Mouse (Mus musculus): ENCODE results near the gene Slc16a5. TPM values are rescaled to one million over a fixed set of nuclear protein-coding genes. Genes with fewer than 3 reads are reported as not detected.

The Slc16a5 gene
- polyA plus RNA-seq, 1 experiment from 2014 or later = 0.19 TPM

- Histone ChIP-seq H3K4me3 (no peak overlapping the region), H3K9me3 (no peaks in the 10 kb centered on the region), H3K27ac (no peak overlapping the region), H3K9ac (no peak overlapping the region), H3K36me3 (peaks cover 46% of the 10 kb centered on the region), H3K27me3 (peaks cover 9% of the 10 kb centered on the region), H3K4me2 (no peak overlapping the region), H3K4me1 (replicated peaks) (peaks cover 18% of the 10 kb centered on the region)
- ATAC-seq (ENCODE audit: low FRiP score) = no peak
- 86% methylated on average over 4 of the region's 4 CpGs for WGBS
Observed at GRCm38 (mm10) chr11:115432814-115433213, 29.5 kb upstream of the Slc16a5 start.

- H3K27ac ChIP-seq = no peak overlapping the region
- no peak overlapping the region for H3K9ac ChIP-seq
- no peaks in the 10 kb centered on the region for H3K9me3 ChIP-seq
- H3K27me3 ChIP-seq = peaks cover 9% of the 10 kb centered on the region
- H3K4me2 ChIP-seq = no peak overlapping the region
- WGBS = 83% methylated on average over 6 of the region's 6 CpGs
- ATAC-seq (ENCODE audit: low FRiP score) = no peak
- peaks cover 14% of the 10 kb centered on the region for H3K4me1 ChIP-seq (replicated peaks)
- no peak overlapping the region for H3K4me3 ChIP-seq
- peaks cover 46% of the 10 kb centered on the region for H3K36me3 ChIP-seq
Observed at GRCm38 (mm10) chr11:115433342-115433741, 28.9 kb upstream of the Slc16a5 start.

- peak; percentile 54; the same call in 1 of the 2 replicates for ATAC-seq (ENCODE audit: low FRiP score)
- H3K9ac ChIP-seq = peak overlapping the region; percentile 67
- peaks cover 14% of the 10 kb centered on the region for H3K4me1 ChIP-seq (replicated peaks)
- peaks cover 24% of the 10 kb centered on the region for H3K36me3 ChIP-seq
- peak overlapping the region; percentile 27 for H3K4me3 ChIP-seq
- H3K27ac ChIP-seq = no peak overlapping the region
- no peaks in the 10 kb centered on the region for H3K9me3 ChIP-seq
- peaks cover 9% of the 10 kb centered on the region for H3K27me3 ChIP-seq
- peak overlapping the region; percentile 54 for H3K4me2 ChIP-seq
- WGBS = 5% methylated on average over 31 of the region's 31 CpGs
Observed at GRCm38 (mm10) chr11:115435596-115436337, 26.5 kb upstream of the Slc16a5 start.

GRCm38 (mm10) chr11:115437571-115438122, 24.6 kb upstream of the Slc16a5 start:
- 82% methylated on average over 5 of the region's 5 CpGs for WGBS
- Histone ChIP-seq H3K4me3 (no peak overlapping the region), H3K4me1 (replicated peaks) (peaks cover 17% of the 10 kb centered on the region), H3K9ac (no peak overlapping the region), H3K27me3 (peaks cover 9% of the 10 kb centered on the region), H3K4me2 (no peak overlapping the region), H3K27ac (no peak overlapping the region), H3K36me3 (peaks cover 5% of the 10 kb centered on the region), H3K9me3 (no peaks in the 10 kb centered on the region)
- ATAC-seq (ENCODE audit: low FRiP score) = no peak

GRCm38 (mm10) chr11:115439326-115439725, 22.9 kb upstream of the Slc16a5 start:
- 85% methylated on average over 3 of the region's 3 CpGs for WGBS
- H3K9ac ChIP-seq = no peak overlapping the region
- H3K27ac ChIP-seq = no peak overlapping the region
- H3K36me3 ChIP-seq = no peaks in the 10 kb centered on the region
- H3K27me3 ChIP-seq = peaks cover 9% of the 10 kb centered on the region
- H3K4me3 ChIP-seq = no peak overlapping the region
- no peaks in the 10 kb centered on the region for H3K9me3 ChIP-seq
- peaks cover 17% of the 10 kb centered on the region for H3K4me1 ChIP-seq (replicated peaks)
- H3K4me2 ChIP-seq = no peak overlapping the region
- no peak for ATAC-seq (ENCODE audit: low FRiP score)

GRCm38 (mm10) chr11:115439906-115440595, 22.2 kb upstream of the Slc16a5 start, which contains the start of gene Trim80:
Gene Trim80 (plus strand): TSS chr11:115440545.
- ATAC-seq (ENCODE audit: low FRiP score) = no peak
- 94% methylated on average over 9 of the region's 9 CpGs for WGBS

GRCm38 (mm10) chr11:115441417-115441816, 20.9 kb upstream of the Slc16a5 start:
- no peaks in the 10 kb centered on the region for H3K36me3 ChIP-seq
- no peak overlapping the region for H3K27ac ChIP-seq
- no peaks in the 10 kb centered on the region for H3K27me3 ChIP-seq
- H3K4me3 ChIP-seq = no peak overlapping the region
- peaks cover 4% of the 10 kb centered on the region; the same call in 1 of the 2 replicates for H3K4me1 ChIP-seq (replicated peaks)
- WGBS = 55% methylated on average over 15 of the region's 15 CpGs
- no peak for ATAC-seq (ENCODE audit: low FRiP score)
- H3K4me2 ChIP-seq = no peak overlapping the region
- H3K9me3 ChIP-seq = no peaks in the 10 kb centered on the region
- no peak overlapping the region for H3K9ac ChIP-seq

More at GRCm38 (mm10) chr11:115439906-115440595, 22.2 kb upstream of the Slc16a5 start, which contains the start of gene Trim80:
- Histone ChIP-seq H3K4me1 (replicated peaks) (peaks cover 17% of the 10 kb centered on the region), H3K27ac (no peak within 1 kb of the TSS), H3K9ac (no peak within 1 kb of the TSS), H3K4me2 (no peak within 1 kb of the TSS), H3K4me3 (no peak within 1 kb of the TSS), H3K36me3 (no peaks in the 10 kb centered on the region), H3K9me3 (no peaks in the 10 kb centered on the region), H3K27me3 (peaks cover 5% of the 10 kb centered on the region)

- no peak overlapping the region for H3K4me2 ChIP-seq
- H3K27me3 ChIP-seq = 0 out of 2 replicates have a peak, but pooled peaks cover 3% of the 10 kb centered on the region
- no peaks in the 10 kb centered on the region for H3K9me3 ChIP-seq
- no peak for ATAC-seq (ENCODE audit: low FRiP score)
- H3K4me3 ChIP-seq = no peak overlapping the region
- no peaks in the 10 kb centered on the region for H3K4me1 ChIP-seq (replicated peaks)
- H3K27ac ChIP-seq = no peak overlapping the region
- WGBS = 81% methylated on average over 3 of the region's 3 CpGs
- no peak overlapping the region for H3K9ac ChIP-seq
- H3K36me3 ChIP-seq = no peaks in the 10 kb centered on the region
Observed at GRCm38 (mm10) chr11:115446906-115447305, 15.4 kb upstream of the Slc16a5 start.

GRCm38 (mm10) chr11:115447321-115447885, 14.9 kb upstream of the Slc16a5 start:
- no peaks in the 10 kb centered on the region for H3K9me3 ChIP-seq
- 0 out of 2 replicates have a peak, but pooled peaks cover 3% of the 10 kb centered on the region for H3K27me3 ChIP-seq
- no peak overlapping the region for H3K4me2 ChIP-seq
- H3K36me3 ChIP-seq = no peaks in the 10 kb centered on the region
- no peak overlapping the region for H3K4me3 ChIP-seq
- 90% methylated on average over 11 of the region's 11 CpGs for WGBS
- no peak overlapping the region for H3K27ac ChIP-seq
- no peak overlapping the region for H3K9ac ChIP-seq
- ATAC-seq (ENCODE audit: low FRiP score) = no peak
- no peaks in the 10 kb centered on the region for H3K4me1 ChIP-seq (replicated peaks)

- no peak for ATAC-seq (ENCODE audit: low FRiP score)
- H3K4me2 ChIP-seq = no peak overlapping the region
- 89% methylated on average over 16 of the region's 16 CpGs for WGBS
Observed at GRCm38 (mm10) chr11:115448075-115448474, 14.2 kb upstream of the Slc16a5 start.

GRCm38 (mm10) chr11:115448998-115449397, 13.3 kb upstream of the Slc16a5 start:
- H3K4me3 ChIP-seq = no peak overlapping the region
- H3K27ac ChIP-seq = no peak overlapping the region
- no peaks in the 10 kb centered on the region for H3K9me3 ChIP-seq
- no peaks in the 10 kb centered on the region for H3K36me3 ChIP-seq
- H3K9ac ChIP-seq = no peak overlapping the region
- ATAC-seq (ENCODE audit: low FRiP score) = no peak
- H3K4me1 ChIP-seq (replicated peaks) = no peaks in the 10 kb centered on the region
- 55% methylated on average over 7 of the region's 7 CpGs for WGBS
- H3K27me3 ChIP-seq = 0 out of 2 replicates have a peak, but pooled peaks cover 6% of the 10 kb centered on the region
- H3K4me2 ChIP-seq = no peak overlapping the region

More at GRCm38 (mm10) chr11:115448075-115448474, 14.2 kb upstream of the Slc16a5 start:
- no peak overlapping the region for H3K27ac ChIP-seq
- no peaks in the 10 kb centered on the region for H3K36me3 ChIP-seq
- no peak overlapping the region for H3K9ac ChIP-seq
- no peak overlapping the region for H3K4me3 ChIP-seq
- no peaks in the 10 kb centered on the region for H3K9me3 ChIP-seq
- 0 out of 2 replicates have a peak, but pooled peaks cover 3% of the 10 kb centered on the region for H3K27me3 ChIP-seq
- H3K4me1 ChIP-seq (replicated peaks) = no peaks in the 10 kb centered on the region

GRCm38 (mm10) chr11:115450176-115450575, 12.1 kb upstream of the Slc16a5 start:
- no peak for ATAC-seq (ENCODE audit: low FRiP score)
- 93% methylated on average over 7 of the region's 7 CpGs for WGBS

More at GRCm38 (mm10) chr11:115450176-115450575, 12.1 kb upstream of the Slc16a5 start:
- H3K4me2 ChIP-seq = no peak overlapping the region
- no peaks in the 10 kb centered on the region for H3K9me3 ChIP-seq
- H3K27ac ChIP-seq = no peak overlapping the region
- no peaks in the 10 kb centered on the region for H3K36me3 ChIP-seq
- no peaks in the 10 kb centered on the region for H3K4me1 ChIP-seq (replicated peaks)
- H3K9ac ChIP-seq = no peak overlapping the region
- H3K27me3 ChIP-seq = 0 out of 2 replicates have a peak, but pooled peaks cover 6% of the 10 kb centered on the region
- H3K4me3 ChIP-seq = no peak overlapping the region
